Mouse (Mus musculus) kidney, postnatal 0 days (tissue): ENCODE results near the gene Pin1. TPM values are rescaled to one million over a fixed set of nuclear protein-coding genes. Genes with fewer than 3 reads are reported as not detected.

Experiments used
- ATAC-seq: fragments of 200-750 bp; cut with Nextera tagmentation; replicated peaks from 2 replicates; pipeline ENCODE4 v1.8.0; 2017; ENCODE audit warnings: low read depth, moderate number of reproducible peaks, moderate TSS enrichment, moderate library complexity; ENCODE audit not compliant: low FRiP score
- DNase-seq: peaks from one replicate; pipeline ENCODE4 v3.0.0-alpha.2; 2016; ENCODE audit warnings: low spot score
- H3K27ac ChIP-seq: fragments of 300-500 bp; sonication (generic); 2 replicates; pipeline ENCODE4 v1.5.1; 2014; ENCODE audit warnings: mild to moderate bottlenecking
- H3K27me3 ChIP-seq: fragments of 300-500 bp; sonication (generic); 2 replicates; pipeline ENCODE4 v1.6.1; 2014; ENCODE audit warnings: low read length, mixed read lengths; ENCODE audit not compliant: insufficient read depth
- H3K36me3 ChIP-seq: fragments of 300-500 bp; sonication (generic); 2 replicates; pipeline ENCODE4 v1.6.1; 2014; ENCODE audit warnings: low read length, mixed read lengths; ENCODE audit not compliant: insufficient read depth
- H3K4me1 ChIP-seq: fragments of 300-500 bp; sonication (generic); replicated peaks from 2 replicates; pipeline ENCODE4 v1.6.1; 2014; ENCODE audit warnings: antibody characterized with exemption, low read length, mixed read lengths; ENCODE audit not compliant: insufficient read depth
- H3K4me2 ChIP-seq: fragments of 300-500 bp; sonication (generic); 2 replicates; pipeline ENCODE4 v1.6.1; 2014; ENCODE audit warnings: mild to moderate bottlenecking, low read length, moderate library complexity, mixed read lengths
- H3K4me3 ChIP-seq: fragments of 300-500 bp; sonication (generic); replicated peaks from 2 replicates; pipeline ENCODE4 v1.5.1; 2014; ENCODE audit warnings: low read depth, low read length
- H3K9ac ChIP-seq: fragments of 300-500 bp; sonication (generic); 2 replicates; pipeline ENCODE4 v1.6.1; 2014; ENCODE audit warnings: low read depth, low read length
- H3K9me3 ChIP-seq: fragments of 300-500 bp; sonication (generic); replicated peaks from 2 replicates; pipeline ENCODE4 v1.6.1; 2016; ENCODE audit warnings: low read length, inconsistent platforms, mixed read lengths
- CTCF ChIP-seq: IDR thresholded peaks from 2 replicates; pipeline ENCODE4 v1.5.1; 2016; ENCODE audit warnings: antibody characterized with exemption, low read depth, mild to moderate bottlenecking, moderate library complexity
- WGBS: fragments of 180-500 bp; shearing (Covaris S2); extraction: QIAGEN DNeasy Blood & Tissue Kit; methylation state at CpG from one replicate; pipeline ENCODE4 v1.1.7; 2014; 5-methylcytosine and 5-hydroxymethylcytosine counted together
- polyA plus RNA-seq: library from polyadenylated mRNA; unstranded; fragments of >200 nt; fragmentation: Nextera tagmentation; extraction: Ambion mirVana; gene quantifications from 2 replicates; pipeline ENCODE4 v1.2.1, GENCODE M21; 2015

Pin1 gene
- polyA plus RNA-seq, 1 experiment from 2014 or later, result 44.1 TPM

DNA sequence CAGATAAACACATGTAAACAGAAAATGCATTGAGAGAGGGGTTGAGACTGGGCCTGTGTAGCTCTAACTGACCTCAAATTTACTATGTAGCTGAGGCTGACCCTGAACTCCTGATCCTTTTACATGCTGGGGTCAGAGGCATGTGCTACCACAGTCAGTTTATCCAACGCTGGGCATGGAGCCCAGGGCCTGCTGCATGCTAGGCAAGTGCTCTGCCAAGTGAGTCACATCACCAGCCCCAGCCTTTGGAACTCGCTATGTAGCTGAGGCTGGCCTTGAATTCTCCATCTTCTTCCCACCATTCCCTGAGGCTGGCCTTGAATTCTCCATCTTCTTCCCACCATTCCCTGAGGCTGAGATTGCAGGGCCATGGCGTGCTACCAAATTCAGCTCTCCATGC, 58.6 kb downstream of the Pin1 start:
- Histone ChIP-seq H3K9ac (no peak overlapping the region), H3K4me2 (no peak overlapping the region), H3K4me1 (no peaks in the 10 kb centered on the region), H3K27me3 (no peaks in the 10 kb centered on the region), H3K27ac (no peak overlapping the region), H3K36me3 (no peaks in the 10 kb centered on the region), H3K4me3 (no peak overlapping the region), H3K9me3 (no peaks in the 10 kb centered on the region)
- TF ChIP-seq CTCF, result no peak
- ATAC-seq, result no peak
- DNase-seq, result no peak
- WGBS, result 85% methylated on average over 3 of the region's 3 CpGs

GRCm38 (mm10) chr9:20712934-20713477, 61.1 kb downstream of the Pin1 start:
- ATAC-seq, result no peak
- H3K9ac ChIP-seq, result no peak overlapping the region
- DNase-seq, result no peak
- no peaks in the 10 kb centered on the region for H3K27me3 ChIP-seq
- H3K4me2 ChIP-seq, result no peak overlapping the region
- TF ChIP-seq CTCF, result no peak
- H3K4me3 ChIP-seq, result no peak overlapping the region
- H3K27ac ChIP-seq, result no peak overlapping the region
- H3K4me1 ChIP-seq, result no peaks in the 10 kb centered on the region
- H3K36me3 ChIP-seq, result no peaks in the 10 kb centered on the region
- 55% methylated on average over 5 of the region's 5 CpGs for WGBS
- no peaks in the 10 kb centered on the region for H3K9me3 ChIP-seq

DNA sequence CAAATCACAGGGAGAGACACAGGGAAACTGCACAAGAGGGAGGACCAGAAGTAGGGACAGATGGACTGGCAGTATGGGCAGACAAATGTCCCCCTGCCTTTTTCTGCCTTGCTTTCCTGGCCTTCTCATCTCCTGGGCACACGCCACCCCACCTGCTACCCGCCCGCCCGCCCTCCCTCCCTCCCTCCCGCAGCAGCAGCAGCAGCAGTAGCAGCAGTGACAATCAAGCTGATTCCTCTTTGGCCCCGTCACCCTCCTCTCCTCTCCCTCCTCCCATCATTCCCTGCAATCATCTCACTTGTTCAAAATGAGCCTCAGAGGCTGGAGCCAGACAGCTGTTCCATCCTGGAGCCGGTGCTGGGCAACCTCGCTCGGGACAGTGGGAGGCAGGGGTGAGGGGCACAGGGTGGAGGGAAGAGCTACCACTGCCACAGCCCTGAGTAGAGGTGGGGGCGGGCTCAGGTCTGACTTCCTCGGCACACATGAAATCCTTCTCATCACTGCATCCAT, 61.6 kb downstream of the Pin1 start:
- DNase-seq (no peak), ATAC-seq (no peak)
- Histone ChIP-seq H3K27ac (no peak overlapping the region), H3K4me2 (no peak overlapping the region), H3K4me1 (no peaks in the 10 kb centered on the region), H3K9me3 (no peaks in the 10 kb centered on the region), H3K36me3 (no peaks in the 10 kb centered on the region), H3K27me3 (no peaks in the 10 kb centered on the region), H3K9ac (no peak overlapping the region), H3K4me3 (no peak overlapping the region)
- WGBS, result 20% methylated on average over 9 of the region's 11 CpGs
- TF ChIP-seq CTCF, result no peak

- 74% methylated on average over 7 of the region's 7 CpGs for WGBS
- H3K4me1 ChIP-seq, result no peaks in the 10 kb centered on the region
Observed at GRCm38 (mm10) chr9:20715332-20715731, 63.4 kb downstream of the Pin1 start.

More at GRCm38 (mm10) chr9:20715332-20715731, 63.4 kb downstream of the Pin1 start:
- TF ChIP-seq CTCF, result peak; percentile 33; the same call in 1 of the 2 replicates
- ATAC-seq, result no peak
- no peak overlapping the region for H3K4me3 ChIP-seq
- no peak overlapping the region for H3K4me2 ChIP-seq
- H3K9me3 ChIP-seq, result no peaks in the 10 kb centered on the region
- H3K27me3 ChIP-seq, result no peaks in the 10 kb centered on the region
- H3K27ac ChIP-seq, result no peak overlapping the region
- no peak for DNase-seq
- no peak overlapping the region for H3K9ac ChIP-seq
- H3K36me3 ChIP-seq, result no peaks in the 10 kb centered on the region

Other genes with a start within 250 kb of the Pin1 start
- 13.5 and 15.3 TPM in 2 replicates for gene Zfp26, start 191.9 kb upstream of the Pin1 start, polyA plus RNA-seq
- 18.2 and 19.3 TPM in 2 replicates for gene Zfp426, start 159.3 kb upstream of the Pin1 start, polyA plus RNA-seq
- 58.0 and 63.0 TPM in 2 replicates for gene Zfp266, start 130.7 kb upstream of the Pin1 start, polyA plus RNA-seq
- gene Zfp846, start 70.8 kb upstream of the Pin1 start, polyA plus RNA-seq, result 10.0 and 12.3 TPM in 2 replicates
- gene Ubl5, start 9.2 kb upstream of the Pin1 start, polyA plus RNA-seq, result 446 and 511 TPM in 2 replicates
- 16.0 and 17.9 TPM in 2 replicates for gene Fbxl12, start 7.3 kb upstream of the Pin1 start, polyA plus RNA-seq
- gene Olfm2, start 94.3 kb downstream of the Pin1 start, polyA plus RNA-seq, result 3.4 and 3.6 TPM in 2 replicates
- gene Col5a3, start 163.0 kb downstream of the Pin1 start, polyA plus RNA-seq, result 0.82 and 1.2 TPM in 2 replicates
- gene Rdh8, start 166.4 kb downstream of the Pin1 start, polyA plus RNA-seq, result not detected in 2 replicates
- gene A230050P20Rik, start 216.5 kb downstream of the Pin1 start, polyA plus RNA-seq, result 7.6 and 11.5 TPM in 2 replicates
- gene Angptl6, start 227.6 kb downstream of the Pin1 start, polyA plus RNA-seq, result 2.5 and 2.6 TPM in 2 replicates
- gene Ppan, start 236.1 kb downstream of the Pin1 start, polyA plus RNA-seq, result 56.3 and 57.9 TPM in 2 replicates
- 234 and 243 TPM in 2 replicates for gene Eif3g, start 246.5 kb downstream of the Pin1 start, polyA plus RNA-seq